Mouse (Mus musculus) neural tube, embryonic 15.5 days (tissue): ENCODE results near the gene Lgr6. TPM values are rescaled to one million over a fixed set of nuclear protein-coding genes. Genes with fewer than 3 reads are reported as not detected.

Experiments
- ATAC-seq: fragments of 200-750 bp; cut with Nextera tagmentation; 2 replicates; pipeline ENCODE4 v1.8.0; 2017; ENCODE audit warnings: mild to moderate bottlenecking, moderate TSS enrichment, moderate library complexity; ENCODE audit not compliant: low FRiP score
- H3K27ac ChIP-seq: fragments of 300-500 bp; sonication (generic); replicated peaks from 2 replicates; pipeline ENCODE4 v1.5.1; 2015; ENCODE audit warnings: mild to moderate bottlenecking, inconsistent platforms
- H3K27me3 ChIP-seq: fragments of 300-500 bp; sonication (generic); replicated peaks from 2 replicates; pipeline ENCODE4 v1.6.1; 2015; ENCODE audit warnings: inconsistent platforms
- H3K36me3 ChIP-seq: fragments of 300-500 bp; sonication (generic); 2 replicates; pipeline ENCODE4 v1.6.1; 2015; ENCODE audit warnings: inconsistent platforms
- H3K4me1 ChIP-seq: fragments of 300-500 bp; sonication (generic); 2 replicates; pipeline ENCODE4 v1.6.1; 2015; ENCODE audit warnings: inconsistent platforms
- H3K4me2 ChIP-seq: fragments of 300-500 bp; sonication (generic); 2 replicates; pipeline ENCODE4 v1.6.1; 2015; ENCODE audit warnings: inconsistent platforms, mild to moderate bottlenecking, moderate library complexity
- H3K4me3 ChIP-seq: fragments of 300-500 bp; sonication (generic); replicated peaks from 2 replicates; pipeline ENCODE4 v1.5.1; 2015; ENCODE audit warnings: mild to moderate bottlenecking, inconsistent platforms
- H3K9ac ChIP-seq: fragments of 300-500 bp; sonication (generic); replicated peaks from 2 replicates; pipeline ENCODE4 v1.6.1; 2015; ENCODE audit warnings: mild to moderate bottlenecking, inconsistent platforms
- H3K9me3 ChIP-seq: fragments of 300-500 bp; sonication (generic); replicated peaks from 2 replicates; pipeline ENCODE4 v1.6.1; 2016; ENCODE audit warnings: inconsistent platforms
- WGBS: fragments of 180-500 bp; shearing (Covaris S2); methylation state at CpG from one replicate; pipeline ENCODE4 v1.1.7; 2015; ENCODE audit warnings: mixed read lengths; 5-methylcytosine and 5-hydroxymethylcytosine counted together
- polyA plus RNA-seq: library from polyadenylated mRNA; unstranded; fragments of >200 nt; fragmentation: Nextera tagmentation; extraction: Ambion mirVana; gene quantifications from 2 replicates; pipeline ENCODE4 v1.2.1, GENCODE M21; 2015

The Lgr6 gene
- polyA plus RNA-seq, 1 experiment from 2014 or later = 1.6 TPM

- no peaks in the 10 kb centered on the region for H3K36me3 ChIP-seq
- 88% methylated on average over 3 of the region's 3 CpGs for WGBS
- H3K9me3 ChIP-seq = no peaks in the 10 kb centered on the region
- no peak overlapping the region for H3K9ac ChIP-seq
- no peaks in the 10 kb centered on the region for H3K27me3 ChIP-seq
- H3K4me1 ChIP-seq = peaks cover under 1% of the 10 kb centered on the region; the same call in 1 of the 2 replicates
- H3K27ac ChIP-seq = no peak overlapping the region
- H3K4me3 ChIP-seq = no peak overlapping the region
- ATAC-seq = no peak
- H3K4me2 ChIP-seq = no peak overlapping the region
Observed at GRCm38 (mm10) chr1:135009833-135010232, 95.2 kb downstream of the Lgr6 start.

- H3K4me1 ChIP-seq = 0 out of 2 replicates have a peak, but pooled peaks cover 3% of the 10 kb centered on the region
- H3K9ac ChIP-seq = no peak overlapping the region
- no peaks in the 10 kb centered on the region for H3K36me3 ChIP-seq
- no peak overlapping the region for H3K27ac ChIP-seq
- H3K27me3 ChIP-seq = no peaks in the 10 kb centered on the region
- no peak overlapping the region for H3K4me2 ChIP-seq
- no peak overlapping the region for H3K4me3 ChIP-seq
- no peak for ATAC-seq
- 29% methylated on average over 7 of the region's 7 CpGs for WGBS
- H3K9me3 ChIP-seq = no peaks in the 10 kb centered on the region
Observed at GRCm38 (mm10) chr1:135005696-135006095, 99.4 kb downstream of the Lgr6 start.

- Histone ChIP-seq H3K9ac (no peak overlapping the region), H3K36me3 (no peaks in the 10 kb centered on the region), H3K9me3 (no peaks in the 10 kb centered on the region), H3K27me3 (no peaks in the 10 kb centered on the region), H3K4me1 (0 out of 2 replicates have a peak, but pooled peaks cover 3% of the 10 kb centered on the region), H3K27ac (no peak overlapping the region), H3K4me3 (no peak overlapping the region), H3K4me2 (no peak overlapping the region)
- 60% methylated on average over 4 of the region's 4 CpGs for WGBS
- no peak for ATAC-seq
Observed at GRCm38 (mm10) chr1:135003346-135003745, 101.7 kb downstream of the Lgr6 start.

- H3K27me3 ChIP-seq = no peaks in the 10 kb centered on the region
- H3K4me2 ChIP-seq = no peak overlapping the region
- H3K9me3 ChIP-seq = no peaks in the 10 kb centered on the region
- no peak overlapping the region for H3K27ac ChIP-seq
- H3K4me1 ChIP-seq = peaks cover 8% of the 10 kb centered on the region; the same call in 1 of the 2 replicates
- H3K36me3 ChIP-seq = no peaks in the 10 kb centered on the region
- ATAC-seq = no peak
- WGBS = 82% methylated on average over 9 of the region's 9 CpGs
- H3K9ac ChIP-seq = no peak overlapping the region
- H3K4me3 ChIP-seq = no peak overlapping the region
Observed at GRCm38 (mm10) chr1:135000527-135000926, 104.5 kb downstream of the Lgr6 start.

GRCm38 (mm10) chr1:134998231-134998630, 106.8 kb downstream of the Lgr6 start:
- no peaks in the 10 kb centered on the region for H3K36me3 ChIP-seq
- H3K4me1 ChIP-seq = peaks cover 8% of the 10 kb centered on the region; the same call in 1 of the 2 replicates
- no peaks in the 10 kb centered on the region for H3K27me3 ChIP-seq
- H3K4me2 ChIP-seq = no peak overlapping the region
- no peak overlapping the region for H3K9ac ChIP-seq
- no peak overlapping the region for H3K4me3 ChIP-seq
- peak; percentile 61 for ATAC-seq
- no peaks in the 10 kb centered on the region for H3K9me3 ChIP-seq
- H3K27ac ChIP-seq = no peak overlapping the region
- 81% methylated on average over 8 of the region's 8 CpGs for WGBS

- 83% methylated on average over 5 of the region's 5 CpGs for WGBS
Observed at GRCm38 (mm10) chr1:134997568-134997967, 107.5 kb downstream of the Lgr6 start.

GRCm38 (mm10) chr1:134996471-134996870, 108.6 kb downstream of the Lgr6 start:
- 92% methylated on average over 7 of the region's 7 CpGs for WGBS

More at GRCm38 (mm10) chr1:134997568-134997967, 107.5 kb downstream of the Lgr6 start:
- no peak for ATAC-seq
- H3K36me3 ChIP-seq = no peaks in the 10 kb centered on the region
- H3K27ac ChIP-seq = no peak overlapping the region
- H3K4me1 ChIP-seq = peaks cover 7% of the 10 kb centered on the region; the same call in 1 of the 2 replicates
- H3K9ac ChIP-seq = no peak overlapping the region
- no peak overlapping the region for H3K4me2 ChIP-seq
- no peak overlapping the region for H3K4me3 ChIP-seq
- no peaks in the 10 kb centered on the region for H3K9me3 ChIP-seq
- H3K27me3 ChIP-seq = no peaks in the 10 kb centered on the region

GRCm38 (mm10) chr1:134995954-134996353, 109.1 kb downstream of the Lgr6 start:
- H3K4me1 ChIP-seq = peaks cover 7% of the 10 kb centered on the region; the same call in 1 of the 2 replicates
- H3K36me3 ChIP-seq = no peaks in the 10 kb centered on the region
- no peak for ATAC-seq
- no peak overlapping the region for H3K4me2 ChIP-seq
- no peak overlapping the region for H3K9ac ChIP-seq
- H3K4me3 ChIP-seq = no peak overlapping the region
- H3K27me3 ChIP-seq = 0 out of 2 replicates have a peak, but pooled peaks cover 3% of the 10 kb centered on the region
- H3K9me3 ChIP-seq = no peaks in the 10 kb centered on the region
- H3K27ac ChIP-seq = no peak overlapping the region
- WGBS = 36% methylated on average over 1 of the region's 1 CpGs

More at GRCm38 (mm10) chr1:134996471-134996870, 108.6 kb downstream of the Lgr6 start:
- Histone ChIP-seq H3K9ac (no peak overlapping the region), H3K4me3 (no peak overlapping the region), H3K4me1 (peaks cover 7% of the 10 kb centered on the region; the same call in 1 of the 2 replicates), H3K27ac (no peak overlapping the region), H3K9me3 (no peaks in the 10 kb centered on the region), H3K4me2 (no peak overlapping the region), H3K36me3 (no peaks in the 10 kb centered on the region), H3K27me3 (0 out of 2 replicates have a peak, but pooled peaks cover 3% of the 10 kb centered on the region)
- ATAC-seq = no peak

- H3K36me3 ChIP-seq = no peaks in the 10 kb centered on the region
- 52% methylated on average over 4 of the region's 4 CpGs for WGBS
- H3K4me2 ChIP-seq = no peak overlapping the region
- no peaks in the 10 kb centered on the region for H3K9me3 ChIP-seq
- no peak overlapping the region for H3K9ac ChIP-seq
- ATAC-seq = no peak
- H3K27me3 ChIP-seq = peaks cover 3% of the 10 kb centered on the region; the same call in 1 of the 2 replicates
- H3K4me3 ChIP-seq = no peak overlapping the region
- no peak overlapping the region for H3K27ac ChIP-seq
- H3K4me1 ChIP-seq = peaks cover 7% of the 10 kb centered on the region; the same call in 1 of the 2 replicates
Observed at GRCm38 (mm10) chr1:134995437-134995836, 109.6 kb downstream of the Lgr6 start.

GRCm38 (mm10) chr1:134994739-134995138, 110.3 kb downstream of the Lgr6 start:
- Histone ChIP-seq H3K9me3 (no peaks in the 10 kb centered on the region), H3K9ac (no peak overlapping the region), H3K4me1 (peaks cover 7% of the 10 kb centered on the region; the same call in 1 of the 2 replicates), H3K27me3 (peaks cover 3% of the 10 kb centered on the region; the same call in 1 of the 2 replicates), H3K4me2 (no peak overlapping the region), H3K36me3 (no peaks in the 10 kb centered on the region), H3K27ac (no peak overlapping the region), H3K4me3 (no peak overlapping the region)
- ATAC-seq = no peak
- WGBS = 83% methylated on average over 3 of the region's 3 CpGs

- H3K9me3 ChIP-seq = no peaks in the 10 kb centered on the region
Observed at GRCm38 (mm10) chr1:134992046-134992645, 112.9 kb downstream of the Lgr6 start.

GRCm38 (mm10) chr1:134989372-134989771, 115.7 kb downstream of the Lgr6 start:
- Histone ChIP-seq H3K9ac (no peak overlapping the region), H3K4me1 (peaks cover 9% of the 10 kb centered on the region; the same call in 1 of the 2 replicates), H3K4me3 (no peak overlapping the region), H3K27me3 (peaks cover 10% of the 10 kb centered on the region), H3K9me3 (no peaks in the 10 kb centered on the region), H3K4me2 (no peak overlapping the region), H3K27ac (no peak overlapping the region), H3K36me3 (no peaks in the 10 kb centered on the region)
- no peak for ATAC-seq
- 11% methylated on average over 7 of the region's 7 CpGs for WGBS

More at GRCm38 (mm10) chr1:134992046-134992645, 112.9 kb downstream of the Lgr6 start:
- Histone ChIP-seq H3K36me3 (no peaks in the 10 kb centered on the region), H3K27me3 (peaks cover 9% of the 10 kb centered on the region), H3K9ac (no peak overlapping the region), H3K27ac (no peak overlapping the region), H3K4me1 (peaks cover 16% of the 10 kb centered on the region; the same call in 1 of the 2 replicates), H3K4me2 (no peak overlapping the region), H3K4me3 (no peak overlapping the region)
- 59% methylated on average over 8 of the region's 8 CpGs for WGBS
- no peak for ATAC-seq
